Mouse (Mus musculus) embryonic fibroblast, embryonic 13.5 days (primary cell): ENCODE measurements around the gene Cx3cr1.

Experiments
- CTCF ChIP-seq: IDR thresholded peaks from 2 replicates; pipeline ENCODE4 v1.5.1; 2011; ENCODE audit warnings: mild to moderate bottlenecking, control low read depth, low read length, moderate library complexity, borderline replicate concordance; ENCODE audit not compliant: insufficient read depth
- POLR2A ChIP-seq: IDR thresholded peaks from 2 replicates; pipeline ENCODE4 v1.6.1; 2011; ENCODE audit warnings: low read depth, mild to moderate bottlenecking, control low read depth, low read length, moderate library complexity

- TF ChIP-seq POLR2A (no peak), CTCF (no peak)
Measured at GRCm38 (mm10) chr9:119972166-119972565, 97.5 kb downstream of the Cx3cr1 start.
